Mouse (Mus musculus) testis, adult 2 months (tissue): ENCODE measurements around the gene Chrm2. TPM values are rescaled to one million over a fixed set of nuclear protein-coding genes. Genes with fewer than 3 reads are reported as not detected.

Experiments
- H3K27ac ChIP-seq: fragments of 200-500 bp; 2 replicates; pipeline ENCODE4 v1.5.1; 2012; ENCODE audit warnings: low read depth, low read length; ENCODE audit not compliant: control insufficient read depth, insufficient read depth
- H3K27me3 ChIP-seq: fragments of 200-500 bp; 2 replicates; pipeline ENCODE4 v1.6.1; 2012; ENCODE audit warnings: mild to moderate bottlenecking, low read length, moderate library complexity; ENCODE audit not compliant: control insufficient read depth, insufficient read depth
- H3K36me3 ChIP-seq: fragments of 200-500 bp; 2 replicates; pipeline ENCODE4 v1.6.1; 2012; ENCODE audit warnings: mild to moderate bottlenecking, low read length; ENCODE audit not compliant: control insufficient read depth, insufficient read depth
- H3K4me1 ChIP-seq: fragments of 200-500 bp; 2 replicates; pipeline ENCODE4 v1.6.1; 2012; ENCODE audit warnings: low read length; ENCODE audit not compliant: control insufficient read depth, insufficient read depth
- H3K4me3 ChIP-seq: fragments of 200-500 bp; 2 replicates; pipeline ENCODE4 v1.5.1; 2012; ENCODE audit warnings: low read depth, mild to moderate bottlenecking, low read length, moderate library complexity, mixed read lengths; ENCODE audit not compliant: control insufficient read depth
- CTCF ChIP-seq: fragments of 200-500 bp; IDR thresholded peaks from 2 replicates; pipeline ENCODE4 v1.5.1; 2012; ENCODE audit warnings: low read depth, mild to moderate bottlenecking, inconsistent platforms, low read length, moderate library complexity; ENCODE audit not compliant: control insufficient read depth, insufficient read depth, insufficient replicate concordance
- POLR2A ChIP-seq: fragments of 200-500 bp; IDR thresholded peaks from 2 replicates; pipeline ENCODE4 v1.6.1; 2012; ENCODE audit warnings: low read depth, mild to moderate bottlenecking, inconsistent platforms, low read length, moderate library complexity; ENCODE audit not compliant: control insufficient read depth
- polyA plus RNA-seq: library from polyadenylated mRNA; depleted of rRNA; stranded (reverse); fragments of >200 nt; gene quantifications from 2 replicates; pipeline ENCODE4 v1.2.3, GENCODE M21; 2012

Gene Chrm2
- polyA plus RNA-seq, 1 experiment = not detected

GRCm38 (mm10) chr6:36393705-36394104 is 5.8 kb downstream of the Chrm2 start:
- Histone ChIP-seq H3K27me3 (no peaks in the 10 kb centered on the region), H3K27ac (no peak overlapping the region), H3K36me3 (no peaks in the 10 kb centered on the region), H3K4me3 (no peak overlapping the region), H3K4me1 (no peaks in the 10 kb centered on the region; the same call in 1 of the 2 replicates)
- no peak for TF ChIP-seq CTCF
- no peak for TF ChIP-seq POLR2A

- no peaks in the 10 kb centered on the region for H3K36me3 ChIP-seq
- no peaks in the 10 kb centered on the region for H3K4me1 ChIP-seq
- no peaks in the 10 kb centered on the region for H3K27me3 ChIP-seq
- no peak for TF ChIP-seq POLR2A
- no peak for TF ChIP-seq CTCF
- no peak overlapping the region for H3K4me3 ChIP-seq
- H3K27ac ChIP-seq = no peak overlapping the region
Measured at GRCm38 (mm10) chr6:36405139-36405538, 17.3 kb downstream of the Chrm2 start.

GRCm38 (mm10) chr6:36409016-36409415 is 21.1 kb downstream of the Chrm2 start:
- H3K4me1 ChIP-seq = no peaks in the 10 kb centered on the region
- no peak overlapping the region for H3K27ac ChIP-seq
- no peaks in the 10 kb centered on the region for H3K27me3 ChIP-seq
- H3K4me3 ChIP-seq = no peak overlapping the region
- H3K36me3 ChIP-seq = no peaks in the 10 kb centered on the region
- no peak for TF ChIP-seq CTCF
- TF ChIP-seq POLR2A = no peak

- TF ChIP-seq POLR2A = no peak
- no peak for TF ChIP-seq CTCF
- Histone ChIP-seq H3K27me3 (no peaks in the 10 kb centered on the region), H3K36me3 (no peaks in the 10 kb centered on the region), H3K4me1 (no peaks in the 10 kb centered on the region), H3K4me3 (no peak overlapping the region), H3K27ac (no peak overlapping the region)
Measured at GRCm38 (mm10) chr6:36410057-36410456, 22.2 kb downstream of the Chrm2 start.

- TF ChIP-seq POLR2A = no peak
- no peak for TF ChIP-seq CTCF
- Histone ChIP-seq H3K4me3 (no peak overlapping the region), H3K27me3 (no peaks in the 10 kb centered on the region), H3K4me1 (no peaks in the 10 kb centered on the region), H3K27ac (no peak overlapping the region), H3K36me3 (no peaks in the 10 kb centered on the region)
Measured at GRCm38 (mm10) chr6:36419716-36420115, 31.8 kb downstream of the Chrm2 start.

- no peaks in the 10 kb centered on the region for H3K4me1 ChIP-seq
- H3K27me3 ChIP-seq = no peaks in the 10 kb centered on the region
- no peak overlapping the region for H3K4me3 ChIP-seq
- H3K27ac ChIP-seq = no peak overlapping the region
- H3K36me3 ChIP-seq = no peaks in the 10 kb centered on the region
- TF ChIP-seq CTCF (no peak), POLR2A (no peak)
Measured at GRCm38 (mm10) chr6:36437964-36438363, 50.1 kb downstream of the Chrm2 start.

- Histone ChIP-seq H3K27me3 (no peaks in the 10 kb centered on the region), H3K36me3 (no peaks in the 10 kb centered on the region), H3K27ac (no peak overlapping the region), H3K4me1 (no peaks in the 10 kb centered on the region), H3K4me3 (no peak overlapping the region)
- TF ChIP-seq CTCF = no peak
- TF ChIP-seq POLR2A = no peak
Measured at GRCm38 (mm10) chr6:36439218-36439617, 51.3 kb downstream of the Chrm2 start.

GRCm38 (mm10) chr6:36451480-36451879 is 63.6 kb downstream of the Chrm2 start:
- Histone ChIP-seq H3K36me3 (no peaks in the 10 kb centered on the region), H3K27me3 (no peaks in the 10 kb centered on the region), H3K4me1 (no peaks in the 10 kb centered on the region), H3K27ac (no peak overlapping the region), H3K4me3 (no peak overlapping the region)
- TF ChIP-seq POLR2A (no peak), CTCF (no peak)
